Mouse (Mus musculus): ENCODE data around the gene Acvr2b.

The Acvr2b gene

DNA sequence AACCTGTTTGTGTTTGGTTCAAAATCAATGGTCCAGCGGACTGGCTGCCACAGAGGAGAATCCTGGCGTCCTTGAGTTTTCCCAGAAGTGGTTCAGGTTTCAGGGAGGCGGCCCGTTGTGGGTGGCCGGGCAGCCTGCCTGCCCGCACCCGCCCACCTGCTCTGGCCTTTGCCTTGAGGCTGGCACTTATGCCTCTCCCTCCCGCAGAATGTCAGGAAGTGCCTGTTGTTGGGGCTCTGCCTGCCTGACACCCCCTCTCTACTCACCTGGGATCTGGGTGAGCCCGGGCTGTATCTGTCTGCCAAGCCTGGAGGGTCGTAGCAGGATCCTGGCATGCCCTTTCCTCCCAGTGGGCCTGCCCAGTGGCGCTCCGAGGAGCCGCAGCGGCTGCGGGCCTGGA is 6.0 kb downstream of the Acvr2b start:
- DNase-seq (ENCODE audit: low read depth, low spot score) = no peak

DNA sequence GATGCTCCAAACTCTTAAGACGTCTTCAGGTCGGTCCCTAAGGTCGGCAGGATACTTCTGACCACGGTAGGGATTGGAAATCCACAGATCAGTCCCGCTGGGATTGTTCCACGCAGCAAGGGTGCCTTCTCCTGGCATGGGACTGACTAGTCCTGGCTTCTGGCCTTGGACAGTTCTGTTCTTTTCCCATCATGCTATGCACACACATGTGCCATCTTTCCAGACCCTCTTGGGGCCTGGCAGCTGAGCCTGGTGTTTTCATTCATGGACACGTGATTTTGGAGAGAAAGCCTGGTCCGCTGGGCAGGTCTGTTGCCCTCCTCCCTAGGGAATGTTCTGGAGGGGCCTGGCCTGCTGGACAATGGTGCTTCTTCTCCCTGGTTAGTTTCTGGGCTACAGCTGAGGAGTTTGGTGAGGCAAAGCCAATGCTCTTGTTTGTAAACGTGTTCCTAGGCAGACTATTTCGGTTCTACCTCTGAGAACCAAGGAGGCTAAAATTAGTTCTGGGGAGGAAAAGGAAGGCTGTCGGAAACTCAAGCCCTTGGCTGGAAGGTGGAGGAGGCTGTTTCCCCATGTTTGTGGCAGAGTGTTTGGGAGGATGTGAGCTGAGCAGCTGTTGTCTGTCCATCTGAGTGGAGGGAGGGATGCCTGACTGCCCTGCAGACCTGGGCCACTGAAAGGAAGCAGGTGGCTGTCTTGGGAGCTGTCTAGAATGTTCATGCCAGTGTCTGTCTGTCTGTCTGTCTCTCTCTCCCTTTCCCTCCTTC is 7.2 kb downstream of the Acvr2b start:
- no peak for DNase-seq (ENCODE audit: low read depth, low spot score)

DNA sequence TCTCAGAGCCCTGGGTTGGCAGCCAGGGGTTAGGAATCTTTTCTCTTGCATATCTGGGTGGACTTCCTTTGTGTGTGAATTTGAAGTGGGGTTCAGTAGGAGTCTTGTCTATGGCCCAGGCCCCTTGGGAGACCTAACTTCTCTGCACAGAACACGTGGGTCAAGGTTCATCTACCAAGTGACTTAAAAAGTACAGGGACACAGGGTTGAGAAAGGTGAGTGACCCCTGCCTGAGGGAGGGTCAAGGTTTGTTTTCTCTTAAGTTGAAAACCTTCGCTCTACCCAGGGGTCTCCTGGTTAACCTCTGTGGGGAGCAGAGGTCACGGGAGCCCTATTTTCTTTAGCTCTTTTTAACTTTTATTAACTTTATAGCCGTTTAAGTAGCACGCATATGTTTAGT is 7.9 kb downstream of the Acvr2b start:
- DNase-seq (ENCODE audit: low read depth, low spot score) = no peak

DNA sequence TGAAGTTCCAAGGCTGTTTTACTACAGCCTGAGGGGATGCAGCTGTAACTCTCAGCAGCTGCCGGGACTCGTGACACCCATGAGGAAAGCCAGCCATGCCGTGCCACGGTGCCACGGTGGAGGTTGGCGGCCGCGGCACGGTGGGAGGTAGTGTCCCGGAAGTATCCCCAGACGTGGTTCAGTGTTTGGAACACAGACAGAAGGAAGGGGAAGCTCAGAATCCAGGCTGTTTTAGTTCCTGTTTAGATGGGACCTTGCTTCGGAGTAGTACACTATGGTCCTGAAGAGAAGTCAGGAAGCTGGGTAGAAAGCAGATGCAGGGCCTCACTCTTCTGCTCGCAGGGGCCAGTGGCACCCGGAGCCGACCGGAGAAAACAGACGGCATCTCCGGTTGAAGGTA is 16.1 kb downstream of the Acvr2b start:
- DNase-seq (ENCODE audit: low read depth, low spot score) = peak; percentile 43

DNA sequence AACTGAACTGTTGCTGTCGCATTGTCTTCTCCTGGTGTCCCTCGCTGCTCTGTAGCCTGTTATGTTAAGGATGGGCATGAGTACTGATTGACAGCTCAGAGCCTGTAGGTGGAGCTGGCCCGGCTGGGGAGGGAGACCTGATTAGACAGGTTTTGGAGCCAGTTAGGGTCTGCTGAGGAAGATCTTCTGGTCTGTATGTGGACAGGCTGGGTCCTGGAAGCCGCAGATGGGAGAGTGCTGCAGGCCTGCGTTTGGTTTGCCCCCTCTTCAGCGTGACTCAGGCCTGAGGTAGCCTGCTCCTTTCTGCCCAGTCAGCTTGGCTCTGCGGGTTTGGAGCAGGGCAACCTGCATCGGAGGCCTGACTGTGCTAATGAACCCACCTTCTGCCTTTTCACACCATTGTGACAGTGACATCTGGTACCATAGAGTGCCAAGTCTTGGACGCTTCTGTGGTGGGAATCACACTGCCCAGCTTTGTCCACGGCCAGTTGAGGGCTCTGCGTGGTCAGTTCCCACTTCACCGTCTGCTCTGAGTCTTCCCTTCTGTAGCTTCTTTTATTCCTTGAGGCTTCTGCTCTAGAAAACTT is 18.0 kb downstream of the Acvr2b start:
- peak; percentile 52 for DNase-seq (ENCODE audit: low read depth, low spot score)

DNA sequence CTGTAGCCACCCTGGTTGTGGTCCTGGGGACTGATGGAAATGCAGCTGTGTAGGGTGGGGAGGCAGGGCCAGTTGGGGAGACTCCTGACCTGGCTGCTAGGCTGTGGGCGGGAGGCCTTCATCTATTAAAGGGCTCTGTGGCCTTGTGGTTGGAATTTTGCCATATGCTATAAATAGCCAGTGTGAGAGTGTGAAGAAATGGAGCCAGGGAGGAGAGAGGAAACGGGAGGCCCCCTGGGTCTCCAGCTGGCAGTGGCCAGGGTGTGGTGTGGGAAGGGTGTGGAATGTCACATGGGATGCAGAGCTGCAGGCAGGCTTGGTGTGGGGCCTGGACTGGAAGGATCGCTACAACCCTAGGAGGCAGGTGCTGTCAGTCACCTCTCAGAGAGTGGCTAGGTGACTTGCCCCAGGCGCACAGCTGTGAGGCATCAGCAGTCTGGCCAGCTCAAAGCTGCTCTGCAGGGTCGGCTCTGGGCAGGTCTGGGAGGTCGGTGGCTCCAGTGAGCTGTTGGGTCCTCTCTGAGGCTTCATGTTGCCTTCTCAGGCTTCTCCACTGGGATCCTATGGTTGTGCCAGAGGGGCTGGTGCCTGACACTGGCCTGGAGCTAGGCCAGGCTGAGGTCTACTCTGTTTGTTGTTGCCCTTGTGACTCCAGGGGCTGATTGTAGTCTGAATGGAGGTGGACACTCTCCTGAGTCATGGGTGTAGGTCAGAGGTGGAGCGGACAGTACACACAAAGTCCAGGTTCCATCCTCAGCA is 23.5 kb downstream of the Acvr2b start:
- DNase-seq (ENCODE audit: low read depth, low spot score) = peak; percentile 57

DNA sequence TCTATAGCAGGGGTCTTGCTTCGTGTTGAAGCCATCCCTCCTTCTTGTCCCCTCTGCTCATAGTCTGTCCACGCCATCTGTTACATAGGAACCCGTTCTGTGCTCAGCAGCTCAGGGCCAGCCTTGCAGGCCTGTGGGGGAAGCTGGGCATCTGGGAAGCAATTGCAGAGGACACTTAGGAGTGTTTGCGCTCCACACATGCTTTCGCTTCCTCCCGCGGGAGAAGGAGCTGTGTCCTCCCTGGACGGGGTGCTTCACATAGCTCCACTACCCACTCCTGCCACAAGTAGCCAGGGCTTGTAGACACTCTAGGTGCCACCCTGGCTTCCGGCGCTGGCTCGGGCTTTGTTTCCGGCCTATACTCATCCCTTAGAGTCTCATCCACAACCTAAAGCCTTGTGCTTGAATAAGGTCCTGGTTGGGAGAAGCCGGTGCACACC is 24.1 kb downstream of the Acvr2b start:
- DNase-seq (ENCODE audit: low read depth, low spot score) = no peak

DNA sequence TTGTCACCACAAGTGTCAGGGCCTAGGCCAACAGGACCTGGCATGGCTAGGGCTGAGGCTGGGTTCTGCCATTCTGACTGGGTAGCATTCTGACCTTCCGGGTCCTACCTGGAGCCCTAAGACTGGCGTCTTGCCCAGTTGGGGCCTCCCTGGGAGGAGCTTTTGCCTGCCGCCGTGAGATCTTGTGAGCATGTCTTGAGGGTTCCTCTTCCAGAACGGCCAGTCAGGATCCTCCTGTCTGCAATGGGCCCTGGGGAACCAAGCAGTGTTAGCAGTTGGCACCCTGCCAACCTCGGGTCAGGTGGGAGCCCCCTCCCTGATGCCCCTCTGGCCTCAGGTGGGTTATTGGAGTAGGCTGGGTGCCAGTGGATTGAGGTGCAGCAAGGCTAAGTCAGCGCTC is 24.6 kb downstream of the Acvr2b start:
- no peak for DNase-seq (ENCODE audit: low read depth, low spot score)

DNA sequence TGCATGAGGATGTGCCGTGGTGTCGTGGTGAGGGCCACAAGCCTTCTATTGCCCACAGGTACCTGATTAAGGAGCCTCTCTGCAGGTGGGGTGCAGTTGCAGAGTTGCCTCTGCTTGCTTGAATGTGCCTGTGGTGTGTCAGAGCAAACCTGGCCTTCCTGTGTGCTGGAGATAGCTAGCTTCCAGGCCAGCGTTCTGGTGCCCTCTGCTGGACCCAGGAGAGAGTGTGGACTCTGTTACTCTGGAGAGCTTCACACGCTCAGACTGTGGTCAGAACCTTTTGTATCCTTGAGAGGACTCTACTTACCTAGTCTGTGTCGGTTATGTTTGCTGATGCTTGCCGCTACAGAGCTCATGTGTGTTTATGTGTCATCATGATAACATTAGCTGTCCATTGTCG is 28.4 kb downstream of the Acvr2b start:
- DNase-seq (ENCODE audit: low read depth, low spot score) = peak; percentile 82

DNA sequence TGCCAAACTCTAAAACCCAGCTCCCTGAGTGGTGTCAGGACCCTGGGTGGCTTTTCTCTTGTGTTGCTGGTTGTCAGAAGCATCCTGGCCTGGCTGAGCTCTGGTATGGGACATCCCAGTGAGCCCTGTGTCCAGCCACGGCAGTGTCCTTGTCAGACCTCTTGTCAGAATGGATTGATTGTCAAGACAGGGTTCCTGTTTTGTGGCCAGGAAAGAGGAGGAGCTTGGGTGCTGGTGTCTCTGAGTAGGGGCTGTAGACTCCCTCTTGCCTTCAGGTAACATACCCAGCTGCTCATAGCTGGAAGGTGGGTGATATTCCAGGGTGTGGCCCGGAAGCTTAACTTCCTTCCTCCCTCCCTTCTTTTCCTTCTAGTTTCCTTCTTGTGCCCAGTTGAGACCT is 33.9 kb downstream of the Acvr2b start:
- no peak for DNase-seq (ENCODE audit: low read depth, low spot score)

DNA sequence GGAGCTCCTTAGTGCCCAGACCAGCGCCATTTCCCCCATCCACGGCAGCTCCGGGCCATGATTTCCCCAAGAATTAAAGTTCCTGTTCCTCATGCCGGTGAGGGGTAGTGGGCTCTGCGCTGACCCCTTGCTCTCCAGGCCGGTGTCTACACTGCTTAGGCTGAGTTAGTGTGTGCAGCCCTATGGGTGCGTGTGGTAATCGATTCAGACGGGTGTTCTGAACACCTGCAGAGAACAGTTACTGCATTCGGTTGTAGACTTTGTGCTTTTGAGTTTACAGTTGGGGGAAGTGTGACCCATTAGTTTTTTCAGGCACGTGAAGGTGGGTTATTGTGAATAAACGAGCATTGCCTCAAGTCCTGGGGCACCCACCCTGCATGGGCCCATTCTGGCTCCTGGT is 36.1 kb downstream of the Acvr2b start:
- no peak for DNase-seq (ENCODE audit: low read depth, low spot score)

DNA sequence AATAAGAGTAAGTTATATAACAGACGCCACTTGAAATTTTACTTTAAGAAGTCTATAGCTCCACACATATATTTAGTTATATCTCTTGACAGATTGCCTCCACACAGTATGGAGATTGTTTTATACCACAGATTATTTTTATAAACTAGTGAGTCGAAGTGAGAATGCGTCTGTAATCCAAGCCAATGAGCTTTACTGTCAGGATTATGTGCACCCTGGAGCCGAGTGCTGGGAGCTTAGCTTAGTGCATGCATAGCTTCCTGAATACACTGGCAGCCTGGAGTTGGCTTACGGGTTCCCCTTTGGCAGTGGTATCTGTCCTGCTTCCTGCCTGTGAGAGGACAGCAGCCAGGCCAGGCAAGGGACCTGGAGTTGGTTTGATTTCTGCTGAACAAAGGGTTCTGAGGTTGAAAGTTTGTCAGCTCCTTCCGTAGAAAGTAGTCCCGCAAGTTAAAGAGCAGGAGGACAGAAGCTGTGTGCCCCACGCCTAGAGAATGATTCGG is 36.6 kb downstream of the Acvr2b start:
- DNase-seq (ENCODE audit: low read depth, low spot score) = no peak

DNA sequence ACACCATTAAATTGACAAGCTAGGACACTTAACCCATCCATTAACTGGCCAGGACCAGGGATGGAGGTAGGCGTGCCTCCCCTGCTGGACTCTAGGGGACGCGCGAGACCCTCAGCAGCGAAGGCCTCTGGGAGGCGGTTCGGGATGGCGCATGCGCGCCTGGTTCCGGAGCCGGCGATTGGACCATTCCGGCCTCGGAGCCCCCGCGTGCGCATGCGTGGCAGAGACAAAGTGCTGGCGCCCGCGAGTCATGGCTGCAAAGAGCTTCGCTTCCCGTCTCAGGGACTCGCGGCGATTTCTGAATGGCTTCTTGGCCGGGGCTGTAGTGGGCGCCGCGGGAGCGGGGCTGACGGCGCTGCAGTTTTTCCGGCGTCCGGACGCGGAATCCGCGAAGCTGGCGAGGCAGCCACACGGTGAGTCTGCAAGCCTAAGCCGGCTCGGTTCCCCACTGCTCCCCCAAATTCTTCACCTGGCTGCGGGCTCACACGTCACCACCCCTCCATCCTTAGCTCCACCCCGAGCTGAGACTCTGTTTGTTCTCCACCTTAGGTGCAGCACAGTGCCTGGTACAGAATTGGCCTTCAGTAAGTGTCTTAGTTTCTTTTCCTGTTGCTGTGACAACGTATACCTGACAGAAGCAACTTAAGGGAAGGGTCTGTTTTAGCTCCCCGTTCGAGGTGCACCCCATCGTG is 43.0 kb downstream of the Acvr2b start, which contains the start of gene Exog:
Gene Exog (plus strand): TSS at position 206 of the 692 bp plus-strand sequence.
- DNase-seq (ENCODE audit: low read depth, low spot score) = peak; percentile 97

DNA sequence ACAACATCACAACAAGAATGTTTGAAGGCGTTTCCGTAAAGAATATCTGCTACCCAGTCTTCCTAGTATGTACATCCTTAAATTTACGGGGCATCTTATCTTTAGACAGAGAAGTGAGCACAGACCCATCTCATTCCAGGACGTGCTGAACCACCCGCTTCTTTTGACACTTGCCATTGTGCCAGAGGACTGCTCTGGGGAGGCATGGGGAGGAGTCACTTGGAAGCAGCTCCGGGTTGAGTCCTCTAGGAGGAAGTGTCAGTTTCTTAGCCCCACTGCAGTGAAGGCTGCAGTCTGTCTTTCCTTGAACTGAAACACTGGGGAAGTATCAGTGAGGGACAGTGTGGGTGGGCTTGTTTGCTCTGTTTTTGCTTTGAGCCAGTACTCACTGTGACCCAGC is 43.8 kb downstream of the Acvr2b start:
- no peak for DNase-seq (ENCODE audit: low read depth, low spot score)

DNA sequence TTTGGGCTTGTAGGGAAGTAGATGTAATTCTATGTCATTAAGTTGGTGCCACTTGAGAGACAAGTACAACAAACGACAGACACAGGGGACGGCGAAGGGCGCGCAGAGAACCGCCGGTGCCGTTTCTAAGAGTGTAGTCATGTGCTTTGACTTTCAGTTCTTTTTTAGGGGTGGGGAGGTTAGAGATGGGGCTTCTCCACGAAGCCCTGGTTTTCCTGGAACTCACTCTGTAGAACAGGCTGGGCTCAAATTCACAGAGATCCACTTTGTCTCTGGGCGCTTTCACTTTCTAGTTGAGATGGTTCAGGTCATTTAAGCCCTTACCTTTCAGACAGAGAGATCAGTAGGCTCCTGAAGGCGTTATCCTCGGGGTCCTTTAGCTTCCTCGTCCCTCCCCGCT is 54.0 kb downstream of the Acvr2b start:
- DNase-seq (ENCODE audit: low read depth, low spot score) = no peak

DNA sequence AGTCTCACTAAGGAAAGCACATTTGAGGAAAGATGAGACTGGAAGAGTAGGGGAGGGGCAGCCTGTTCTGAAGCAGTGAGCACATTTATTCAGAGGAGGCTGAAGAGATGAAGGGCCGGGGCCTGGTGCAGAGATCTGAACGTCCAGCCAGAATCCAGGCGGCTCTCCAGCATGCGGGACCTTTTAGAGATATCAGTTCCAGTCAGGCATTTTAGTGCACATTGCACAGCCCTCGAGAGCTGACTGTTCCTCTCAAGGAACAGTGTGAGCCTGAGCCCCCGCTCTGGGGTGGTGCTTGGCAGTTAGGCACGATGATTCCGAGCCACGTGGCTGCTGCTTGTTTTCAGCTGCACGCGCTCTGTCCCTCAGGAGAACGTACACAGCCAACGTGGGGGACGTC is 55.2 kb downstream of the Acvr2b start:
- no peak for DNase-seq (ENCODE audit: low read depth, low spot score)

DNA sequence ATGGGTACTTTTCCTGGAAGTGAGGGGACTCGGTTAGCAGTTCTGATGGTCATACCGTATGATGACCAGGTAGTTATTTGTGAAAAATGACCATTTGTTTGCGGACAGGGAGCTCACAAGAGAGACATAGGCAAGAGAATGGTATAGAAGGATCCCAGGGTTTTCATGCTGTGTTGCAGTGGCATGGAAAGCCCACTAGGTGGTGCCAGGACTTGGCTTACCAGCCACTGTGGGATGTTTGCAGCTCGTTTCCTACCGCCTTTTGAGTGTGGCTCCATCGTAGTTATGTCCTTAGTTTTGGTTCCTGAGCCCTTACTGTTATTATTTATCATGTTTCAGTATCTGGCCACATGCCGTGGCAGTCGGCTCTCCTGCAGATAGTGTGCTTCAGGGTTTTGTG is 58.5 kb downstream of the Acvr2b start:
- DNase-seq (ENCODE audit: low read depth, low spot score) = peak; percentile 74

DNA sequence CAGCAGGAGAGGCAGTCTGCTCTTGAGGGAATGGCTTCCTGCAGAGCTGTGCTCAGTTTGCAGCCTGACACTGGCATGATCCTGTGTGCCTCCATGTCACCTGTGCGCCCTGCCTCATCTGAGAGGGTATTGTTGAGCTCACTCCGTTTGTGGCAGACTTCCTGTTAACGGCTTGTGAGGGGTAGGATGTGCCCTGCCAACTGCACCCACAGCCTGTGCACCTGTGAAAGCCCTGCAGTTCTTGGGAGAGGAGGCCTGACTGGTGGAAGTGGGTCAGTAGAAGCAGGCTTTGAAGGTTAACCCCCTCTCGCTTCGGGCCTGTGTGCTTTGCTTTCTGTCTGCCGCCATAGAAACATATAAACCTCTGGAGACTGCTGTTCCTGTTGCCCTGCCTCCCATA is 63.1 kb downstream of the Acvr2b start:
- no peak for DNase-seq (ENCODE audit: low read depth, low spot score)

DNA sequence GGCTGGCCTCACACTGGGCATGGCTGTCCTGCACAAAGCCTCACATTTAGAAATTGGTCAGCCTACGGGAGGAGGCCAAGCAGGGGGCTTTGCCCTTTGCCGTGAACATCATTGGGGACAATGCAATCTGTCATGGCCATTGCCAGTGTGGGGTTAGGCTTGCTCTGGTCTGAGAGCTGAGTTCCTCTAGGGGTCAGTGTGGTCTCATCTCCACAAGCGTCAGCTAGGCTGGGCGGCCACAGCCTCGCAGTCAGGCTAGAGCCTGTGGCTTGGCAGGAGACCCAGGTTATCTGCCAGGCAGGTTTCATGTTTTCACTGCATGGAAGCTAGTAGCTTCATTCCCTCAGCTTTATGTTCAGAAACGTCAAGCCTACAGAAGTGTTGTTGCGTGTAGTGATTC is 63.7 kb downstream of the Acvr2b start:
- peak; percentile 65 for DNase-seq (ENCODE audit: low read depth, low spot score)

DNA sequence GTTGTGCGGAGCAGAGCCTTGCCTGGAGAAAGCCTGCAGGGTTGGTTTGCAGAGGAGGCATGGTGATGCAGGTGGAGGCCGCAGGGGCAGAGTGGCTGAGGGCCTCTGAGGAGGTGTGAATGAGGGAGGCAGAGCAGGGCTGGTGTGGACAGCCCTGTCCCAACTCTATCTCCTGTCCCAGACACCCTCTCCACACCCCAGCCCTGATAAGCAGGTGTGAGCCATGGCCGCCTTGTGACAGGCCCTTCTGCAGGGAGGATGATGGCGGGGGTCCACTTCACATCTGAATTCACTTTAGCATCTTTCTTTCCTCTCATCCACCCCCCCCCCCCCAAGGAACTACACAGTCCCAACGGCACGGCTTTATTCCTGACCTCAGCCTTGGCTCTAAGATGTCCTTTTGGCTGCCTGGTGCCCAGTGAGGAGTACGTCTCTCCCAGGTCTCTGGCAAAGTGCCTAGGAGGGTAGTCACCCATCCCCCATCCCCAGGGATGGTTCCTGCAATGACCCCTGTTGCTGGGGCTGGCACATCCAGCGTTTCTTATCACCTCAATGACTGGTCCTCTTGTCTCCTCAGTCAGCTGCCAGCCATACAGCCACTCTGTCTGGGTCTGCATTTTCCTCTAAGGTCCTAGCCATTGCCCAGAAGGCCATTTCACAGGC is 67.9 kb downstream of the Acvr2b start:
- DNase-seq (ENCODE audit: low read depth, low spot score) = no peak

DNA sequence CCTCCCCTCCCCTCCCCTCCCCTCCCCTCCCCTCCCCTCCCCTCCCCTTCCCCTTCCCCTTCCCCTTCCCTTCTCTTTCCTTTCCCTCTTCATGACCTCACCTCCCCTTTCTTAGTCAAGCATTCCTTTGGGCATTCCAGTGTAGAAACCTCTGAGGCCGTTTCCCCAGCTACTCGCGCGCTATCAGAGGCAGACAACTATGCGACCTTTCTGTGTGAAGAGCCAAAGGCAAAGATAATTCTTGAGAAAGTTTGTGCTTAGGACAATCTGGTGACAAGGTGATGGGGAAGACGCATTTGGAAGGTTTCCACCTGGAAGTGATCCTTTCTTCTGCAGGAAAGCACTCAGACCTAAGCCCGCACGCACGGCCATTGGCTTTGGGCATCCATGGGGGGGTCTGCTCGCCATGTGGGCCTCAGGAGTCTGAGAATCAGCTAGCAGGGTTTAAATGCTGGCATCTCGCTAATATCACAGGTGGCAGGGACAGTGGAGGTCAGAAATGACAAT is 70.5 kb downstream of the Acvr2b start:
- peak; percentile 39 for DNase-seq (ENCODE audit: low read depth, low spot score)

Measured in ZHBTc4 (cell line).